8 mouse cellular contexts compared by ENCODE assay signal in genomic region chr12:111166681-111167289, GRCm38 (mm10). TPM values are rescaled to one million over a fixed set of nuclear protein-coding genes. Genes with fewer than 3 reads are reported as not detected.
DNase-seq lines count a peak whose midpoint lies in the region; ATAC-seq and TF ChIP-seq lines count a peak whose summit lies in the region.

No protein-coding gene starts in this region.

- H3K27ac ChIP-seq in bone marrow macrophage, adult 2 months (ENCODE audit: insufficient read depth, low read depth, low read length) = peak overlapping the region; percentile 71
- H3K27ac ChIP-seq in forebrain, embryonic 15.5 days (replicated peaks) = peak overlapping the region; percentile 91
- peak overlapping the region; percentile 74 for H3K27ac ChIP-seq in intestine, postnatal 0 days (ENCODE audit: low read depth, low read length)
- peak overlapping the region; percentile 63 for H3K27ac ChIP-seq in stomach, embryonic 14.5 days (ENCODE audit: low read length)

- H3K9ac ChIP-seq in forebrain, embryonic 15.5 days (replicated peaks) = peak overlapping the region; percentile 76
- H3K9ac ChIP-seq in intestine, postnatal 0 days (ENCODE audit: low read depth, low read length) = peak overlapping the region; percentile 85
- peak overlapping the region; percentile 87 for H3K9ac ChIP-seq in stomach, embryonic 14.5 days (replicated peaks; ENCODE audit: low read depth, low read length)

- H3K27me3 ChIP-seq in forebrain, embryonic 15.5 days = no peaks in the 10 kb centered on the region
- no peaks in the 10 kb centered on the region for H3K27me3 ChIP-seq in intestine, postnatal 0 days (replicated peaks; ENCODE audit: control insufficient read depth, insufficient read depth, low read length)
- H3K27me3 ChIP-seq in stomach, embryonic 14.5 days (ENCODE audit: control insufficient read depth, insufficient read depth, low read length) = no peaks in the 10 kb centered on the region

- H3K4me1 ChIP-seq in bone marrow macrophage, adult 2 months (ENCODE audit: control insufficient read depth, insufficient read depth, low read length) = peaks cover 28% of the 10 kb centered on the region
- peaks cover 70% of the 10 kb centered on the region for H3K4me1 ChIP-seq in forebrain, embryonic 15.5 days
- H3K4me1 ChIP-seq in intestine, postnatal 0 days (replicated peaks; ENCODE audit: control insufficient read depth, insufficient read depth, low read length) = 0 out of 2 replicates have a peak, but pooled peaks cover 4% of the 10 kb centered on the region
- peaks cover 32% of the 10 kb centered on the region for H3K4me1 ChIP-seq in stomach, embryonic 14.5 days (ENCODE audit: control insufficient read depth, insufficient read depth, low read length)

- no peak for TF ChIP-seq POLR2A in bone marrow macrophage, adult 2 months (IDR thresholded peaks at IDR 0.05; ENCODE audit: borderline replicate concordance, low read depth, low read length)

- H3K4me2 ChIP-seq in forebrain, embryonic 15.5 days (replicated peaks) = peak overlapping the region; percentile 76
- H3K4me2 ChIP-seq in intestine, postnatal 0 days (replicated peaks; ENCODE audit: low read depth) = peak overlapping the region; percentile 90
- H3K4me2 ChIP-seq in stomach, embryonic 14.5 days (replicated peaks; ENCODE audit: low read depth, low read length) = peak overlapping the region; percentile 86

- no peaks in the 10 kb centered on the region for H3K36me3 ChIP-seq in forebrain, embryonic 15.5 days
- no peaks in the 10 kb centered on the region for H3K36me3 ChIP-seq in intestine, postnatal 0 days (ENCODE audit: control insufficient read depth, insufficient read depth)
- no peaks in the 10 kb centered on the region for H3K36me3 ChIP-seq in stomach, embryonic 14.5 days (ENCODE audit: control insufficient read depth, insufficient read depth, low read length)

- under 1% methylated on average over 48 of the region's 48 CpGs for WGBS in forebrain, embryonic 15.5 days
- WGBS in intestine, postnatal 0 days = under 1% methylated on average over 48 of the region's 48 CpGs
- WGBS in stomach, embryonic 14.5 days = under 1% methylated on average over 48 of the region's 48 CpGs

- DNase-seq in ovary, postnatal 10 days (ENCODE audit: low spot score) = peak; percentile 19
- no peak for DNase-seq in ovary, postnatal 36 days (ENCODE audit: low spot score)
- peak; percentile 25 for DNase-seq in lung, postnatal 14 days
- no peak for DNase-seq in ovary, adult 18-20 months (ENCODE audit: low spot score)

- no peaks in the 10 kb centered on the region for H3K9me3 ChIP-seq in forebrain, embryonic 15.5 days
- H3K9me3 ChIP-seq in intestine, postnatal 0 days (ENCODE audit: control insufficient read depth) = no peaks in the 10 kb centered on the region
- H3K9me3 ChIP-seq in stomach, embryonic 14.5 days (ENCODE audit: control insufficient read depth, low read depth, low read length) = no peaks in the 10 kb centered on the region

- TF ChIP-seq CTCF in bone marrow macrophage, adult 2 months (IDR thresholded peaks at IDR 0.05; ENCODE audit: low read depth, low read length) = no peak
- no peak for TF ChIP-seq CTCF in intestine, postnatal 0 days (IDR thresholded peaks at IDR 0.05; ENCODE audit: low read depth)

- H3K4me3 ChIP-seq in bone marrow macrophage, adult 2 months (ENCODE audit: insufficient read depth, low read length) = peak overlapping the region; percentile 95
- H3K4me3 ChIP-seq in forebrain, embryonic 15.5 days = peak overlapping the region; percentile 91
- H3K4me3 ChIP-seq in intestine, postnatal 0 days (ENCODE audit: low read depth, low read length) = peak overlapping the region; percentile 78
- peak overlapping the region; percentile 82 for H3K4me3 ChIP-seq in stomach, embryonic 14.5 days (ENCODE audit: low read depth, low read length)

- ATAC-seq in forebrain, embryonic 15.5 days (replicated peaks) = peak; percentile 6; the same call in 1 of the 2 replicates
- peak; percentile 17; the same call in 1 of the 2 replicates for ATAC-seq in intestine, postnatal 0 days
- ATAC-seq in stomach, embryonic 14.5 days (ENCODE audit: insufficient number of reproducible peaks, insufficient read depth, low FRiP score, low read depth) = peak; percentile 15; the same call in 1 of the 2 replicates

RNA-seq across cellular contexts. Expression of gene Traf3, which starts 0.6 kb away (rescaled TPM):
- 14.8 and 16.4 TPM in 2 replicates for polyA plus RNA-seq in bone marrow macrophage, adult 2 months (2012; ENCODE audit: insufficient read depth, insufficient read length, missing spikeins)
- polyA plus RNA-seq in forebrain, embryonic 15.5 days (2015; fragmentation: Nextera tagmentation; extraction: Ambion mirVana) = 14.7 and 17.3 TPM in 2 replicates
- polyA plus RNA-seq in intestine, postnatal 0 days (2015; fragmentation: Nextera tagmentation; extraction: Ambion mirVana) = 3.4 and 4.0 TPM in 2 replicates
- polyA plus RNA-seq in stomach, embryonic 14.5 days (2014; fragmentation: Nextera tagmentation; extraction: Ambion mirVana) = 11.4 and 13.0 TPM in 2 replicates

RNA-seq across cellular contexts. Expression of gene 4930595D18Rik, which starts 17.5 kb away (rescaled TPM):
- not detected in 2 replicates for polyA plus RNA-seq in bone marrow macrophage, adult 2 months (2012; ENCODE audit: insufficient read depth, insufficient read length, missing spikeins)
- polyA plus RNA-seq in forebrain, embryonic 15.5 days (2015; fragmentation: Nextera tagmentation; extraction: Ambion mirVana) = not detected in 2 replicates
- polyA plus RNA-seq in intestine, postnatal 0 days (2015; fragmentation: Nextera tagmentation; extraction: Ambion mirVana) = not detected in 2 replicates
- not detected in 2 replicates for polyA plus RNA-seq in stomach, embryonic 14.5 days (2014; fragmentation: Nextera tagmentation; extraction: Ambion mirVana)

Comparison
In these comparisons a context has a peak if more than half of its experiments do, and no peak if none do; other contexts are left out.
1. DNase-seq: peak in ovary, postnatal 10 days (single experiment) and lung, postnatal 14 days (single experiment); none in ovary, postnatal 36 days (single experiment) and ovary, adult 18-20 months (single experiment).
2. Peak in every context shown above with its lines, with median percentiles within 50 percentile points of each other: H3K27ac ChIP-seq, H3K4me3 ChIP-seq, ATAC-seq, H3K4me2 ChIP-seq and H3K9ac ChIP-seq.